Mouse (Mus musculus) lung, adult 2 months (tissue): Measurements from ENCODE around the gene Cdk8.

ENCODE experiments used
- CTCF ChIP-seq: fragments of 200-500 bp; IDR thresholded peaks from 2 replicates; pipeline ENCODE4 v1.5.1; 2011; ENCODE audit warnings: mild to moderate bottlenecking, low read length, control low read depth; ENCODE audit not compliant: insufficient read depth
- POLR2A ChIP-seq: fragments of 200-500 bp; IDR thresholded peaks from 2 replicates; pipeline ENCODE4 v1.6.1; 2011; ENCODE audit warnings: low read depth, mild to moderate bottlenecking, control low read depth, low read length, borderline replicate concordance; ENCODE audit errors: extremely low read depth

- TF ChIP-seq POLR2A: no peak
- TF ChIP-seq CTCF: no peak
These were observed 100.1 kb downstream of the Cdk8 start for GRCm38 (mm10) chr5:146331131-146331530.
